Mouse (Mus musculus): Measurements from ENCODE around the gene Mycl. TPM values are rescaled to one million over a fixed set of nuclear protein-coding genes. Genes with fewer than 3 reads are reported as not detected.

Mycl gene
- 33.6 and 43.0 TPM in 2 replicates for polyA plus RNA-seq (2016; fragmentation: Nextera tagmentation; extraction: Ambion mirVana)

- H3K4me1 ChIP-seq = peaks cover 45% of the 10 kb centered on the region
- peak; percentile 92 for DNase-seq (ENCODE audit: low spot score)
- WGBS = 1% methylated on average over 69 of the region's 69 CpGs
- no peaks in the 10 kb centered on the region for H3K9me3 ChIP-seq
- peaks cover 10% of the 10 kb centered on the region for H3K36me3 ChIP-seq (replicated peaks)
- H3K27me3 ChIP-seq (replicated peaks; ENCODE audit: low read depth, poor library complexity, severe bottlenecking) = peaks cover 34% of the 10 kb centered on the region
- H3K27ac ChIP-seq (replicated peaks) = peak within 1 kb of the TSS; percentile 95
- H3K4me3 ChIP-seq = peak within 1 kb of the TSS; percentile 84
Observed at GRCm38 (mm10) chr4:122995404-122996220, at the start of gene Mycl. Gene Mycl, plus strand, starts transcription at chr4:122995652.

- Histone ChIP-seq H3K4me1 (no peaks in the 10 kb centered on the region), H3K27ac (replicated peaks) (no peak overlapping the region), H3K4me3 (no peak overlapping the region), H3K27me3 (replicated peaks; ENCODE audit: low read depth, poor library complexity, severe bottlenecking) (no peaks in the 10 kb centered on the region), H3K9me3 (no peaks in the 10 kb centered on the region), H3K36me3 (replicated peaks) (peaks cover 70% of the 10 kb centered on the region)
- no peak for DNase-seq (ENCODE audit: low spot score)
- 83% methylated on average over 3 of the region's 3 CpGs for WGBS
Observed at GRCm38 (mm10) chr4:122947223-122947622, 48.2 kb upstream of the Mycl start.

- H3K27ac ChIP-seq (replicated peaks) = no peak overlapping the region
- H3K9me3 ChIP-seq = no peaks in the 10 kb centered on the region
- H3K36me3 ChIP-seq (replicated peaks) = peaks cover 77% of the 10 kb centered on the region
- no peaks in the 10 kb centered on the region for H3K4me1 ChIP-seq
- no peak overlapping the region for H3K4me3 ChIP-seq
- no peaks in the 10 kb centered on the region for H3K27me3 ChIP-seq (replicated peaks; ENCODE audit: low read depth, poor library complexity, severe bottlenecking)
- WGBS = 94% methylated on average over 8 of the region's 8 CpGs
- no peak for DNase-seq (ENCODE audit: low spot score)
Observed at GRCm38 (mm10) chr4:122949096-122949495, 46.4 kb upstream of the Mycl start.

GRCm38 (mm10) chr4:122954680-122955411 is 40.6 kb upstream of the Mycl start:
- H3K36me3 ChIP-seq (replicated peaks) = peaks cover 73% of the 10 kb centered on the region
- peaks cover 31% of the 10 kb centered on the region for H3K4me1 ChIP-seq
- no peaks in the 10 kb centered on the region for H3K9me3 ChIP-seq
- no peak for DNase-seq (ENCODE audit: low spot score)
- peak overlapping the region; percentile 92 for H3K27ac ChIP-seq (replicated peaks)
- peak overlapping the region; percentile 51 for H3K4me3 ChIP-seq
- peaks cover 18% of the 10 kb centered on the region for H3K27me3 ChIP-seq (replicated peaks; ENCODE audit: low read depth, poor library complexity, severe bottlenecking)
- WGBS = 67% methylated on average over 5 of the region's 5 CpGs

- peaks cover 39% of the 10 kb centered on the region for H3K4me1 ChIP-seq
- H3K9me3 ChIP-seq = no peaks in the 10 kb centered on the region
- peaks cover 66% of the 10 kb centered on the region for H3K36me3 ChIP-seq (replicated peaks)
- H3K27me3 ChIP-seq (replicated peaks; ENCODE audit: low read depth, poor library complexity, severe bottlenecking) = peaks cover 21% of the 10 kb centered on the region
- 11% methylated on average over 17 of the region's 17 CpGs for WGBS
- peak overlapping the region; percentile 51 for H3K4me3 ChIP-seq
- H3K27ac ChIP-seq (replicated peaks) = peak overlapping the region; percentile 92
- peak; percentile 93 for DNase-seq (ENCODE audit: low spot score)
Observed at GRCm38 (mm10) chr4:122955412-122956136, 39.9 kb upstream of the Mycl start.

GRCm38 (mm10) chr4:122956301-122956700 is 39.2 kb upstream of the Mycl start:
- peaks cover 59% of the 10 kb centered on the region for H3K36me3 ChIP-seq (replicated peaks)
- no peaks in the 10 kb centered on the region for H3K9me3 ChIP-seq
- no peak overlapping the region for H3K4me3 ChIP-seq
- H3K27me3 ChIP-seq (replicated peaks; ENCODE audit: low read depth, poor library complexity, severe bottlenecking) = peaks cover 28% of the 10 kb centered on the region
- peaks cover 46% of the 10 kb centered on the region for H3K4me1 ChIP-seq
- no peak for DNase-seq (ENCODE audit: low spot score)
- 75% methylated on average over 5 of the region's 6 CpGs for WGBS
- peak overlapping the region; percentile 92 for H3K27ac ChIP-seq (replicated peaks)

GRCm38 (mm10) chr4:122958491-122959031 is 36.9 kb upstream of the Mycl start:
- Histone ChIP-seq H3K36me3 (replicated peaks) (peaks cover 46% of the 10 kb centered on the region), H3K4me3 (no peak overlapping the region), H3K4me1 (peaks cover 65% of the 10 kb centered on the region), H3K27ac (replicated peaks) (no peak overlapping the region), H3K27me3 (replicated peaks; ENCODE audit: low read depth, poor library complexity, severe bottlenecking) (peaks cover 51% of the 10 kb centered on the region), H3K9me3 (no peaks in the 10 kb centered on the region)
- 93% methylated on average over 6 of the region's 6 CpGs for WGBS
- no peak for DNase-seq (ENCODE audit: low spot score)

GRCm38 (mm10) chr4:122959816-122960215 is 35.6 kb upstream of the Mycl start:
- peak; percentile 42 for DNase-seq (ENCODE audit: low spot score)
- Histone ChIP-seq H3K9me3 (no peaks in the 10 kb centered on the region), H3K4me1 (peaks cover 63% of the 10 kb centered on the region), H3K4me3 (peak overlapping the region; percentile 75), H3K36me3 (replicated peaks) (peaks cover 35% of the 10 kb centered on the region), H3K27ac (replicated peaks) (peak overlapping the region; percentile 88), H3K27me3 (replicated peaks; ENCODE audit: low read depth, poor library complexity, severe bottlenecking) (peaks cover 55% of the 10 kb centered on the region)
- 6% methylated on average over 8 of the region's 8 CpGs for WGBS

- DNase-seq (ENCODE audit: low spot score) = peak; percentile 64
- H3K36me3 ChIP-seq (replicated peaks) = peaks cover 32% of the 10 kb centered on the region
- no peaks in the 10 kb centered on the region for H3K9me3 ChIP-seq
- peaks cover 56% of the 10 kb centered on the region for H3K4me1 ChIP-seq
- peaks cover 55% of the 10 kb centered on the region for H3K27me3 ChIP-seq (replicated peaks; ENCODE audit: low read depth, poor library complexity, severe bottlenecking)
- H3K4me3 ChIP-seq = peak overlapping the region; percentile 75
- WGBS = under 1% methylated on average over 43 of the region's 43 CpGs
- H3K27ac ChIP-seq (replicated peaks) = peak overlapping the region; percentile 88
Observed at GRCm38 (mm10) chr4:122960321-122961099, 34.9 kb upstream of the Mycl start.

GRCm38 (mm10) chr4:122961100-122961567 is 34.3 kb upstream of the Mycl start, which contains the start of gene Mfsd2a:
Gene Mfsd2a, minus strand, starts transcription at chr4:122961188.
- peak within 1 kb of the TSS; percentile 75 for H3K4me3 ChIP-seq
- peak; percentile 88 for DNase-seq (ENCODE audit: low spot score)
- peaks cover 31% of the 10 kb centered on the region for H3K36me3 ChIP-seq (replicated peaks)
- under 1% methylated on average over 27 of the region's 27 CpGs for WGBS
- H3K4me1 ChIP-seq = peaks cover 50% of the 10 kb centered on the region
- H3K9me3 ChIP-seq = no peaks in the 10 kb centered on the region
- H3K27me3 ChIP-seq (replicated peaks; ENCODE audit: low read depth, poor library complexity, severe bottlenecking) = peaks cover 55% of the 10 kb centered on the region
- peak within 1 kb of the TSS; percentile 88 for H3K27ac ChIP-seq (replicated peaks)

- H3K27ac ChIP-seq (replicated peaks) = peak overlapping the region; percentile 88
- peaks cover 55% of the 10 kb centered on the region for H3K27me3 ChIP-seq (replicated peaks; ENCODE audit: low read depth, poor library complexity, severe bottlenecking)
- peak overlapping the region; percentile 75 for H3K4me3 ChIP-seq
- H3K36me3 ChIP-seq (replicated peaks) = peaks cover 27% of the 10 kb centered on the region
- WGBS = 26% methylated on average over 6 of the region's 6 CpGs
- peaks cover 48% of the 10 kb centered on the region for H3K4me1 ChIP-seq
- H3K9me3 ChIP-seq = no peaks in the 10 kb centered on the region
- DNase-seq (ENCODE audit: low spot score) = no peak
Observed at GRCm38 (mm10) chr4:122961589-122961988, 33.9 kb upstream of the Mycl start.
